Mouse (Mus musculus) CH12.LX (cell line): ENCODE data around the gene Abca2. TPM values are rescaled to one million over a fixed set of nuclear protein-coding genes. Genes with fewer than 3 reads are reported as not detected.

Experiments
- DNase-seq: peaks from one replicate; pipeline ENCODE4 v3.0.0-alpha.2; 2013; ENCODE audit errors: extremely low read depth
- H3K27ac ChIP-seq: 2 replicates; pipeline ENCODE4 v1.5.1; 2012; ENCODE audit warnings: low read depth, mild to moderate bottlenecking, control low read depth, moderate library complexity; ENCODE audit not compliant: insufficient read depth
- H3K27me3 ChIP-seq: replicated peaks from 2 replicates; pipeline ENCODE3; 2012; ENCODE audit warnings: inconsistent platforms
- H3K36me3 ChIP-seq, 2 experiments: replicated peaks in 1 of 2; 2 replicates each; pipeline versions ENCODE3 to v1.6.1; 2012; ENCODE audit warnings: inconsistent platforms in 1 of 2, low read length in 1 of 2, mild to moderate bottlenecking in 1 of 2, mixed read lengths in 1 of 2, moderate library complexity in 1 of 2; ENCODE audit not compliant: control insufficient read depth in 1 of 2, insufficient read depth in 1 of 2
- H3K4me1 ChIP-seq, 2 experiments: 2 replicates each; pipeline ENCODE4 v1.6.1; 2012; ENCODE audit warnings: inconsistent platforms in 1 of 2, moderate library complexity in 1 of 2; ENCODE audit not compliant: insufficient read depth in 2 of 2, control insufficient read depth in 1 of 2
- H3K4me2 ChIP-seq: 2 replicates; pipeline ENCODE4 v1.6.1; 2012; ENCODE audit warnings: low read depth, mild to moderate bottlenecking, control low read depth; ENCODE audit not compliant: poor library complexity, insufficient read depth, severe bottlenecking
- H3K4me3 ChIP-seq, 3 experiments: fragments of 150-350 bp in 1 of 3; sonication (generic) in 1 of 3; replicated peaks in 1 of 3; 2 replicates each; pipeline versions ENCODE3 to v1.5.1; 2011 to 2012; ENCODE audit warnings: low read depth in 2 of 3, low read length in 2 of 3, mild to moderate bottlenecking in 2 of 3, moderate library complexity in 2 of 3, control low read depth in 1 of 3, improper control_type of control experiment in 1 of 3, inconsistent platforms in 1 of 3, mixed read lengths in 1 of 3; ENCODE audit not compliant: poor library complexity in 1 of 3
- H3K79me2 ChIP-seq: replicated peaks from 2 replicates; pipeline ENCODE4 v1.6.1; 2012; ENCODE audit warnings: mild to moderate bottlenecking, moderate library complexity; ENCODE audit not compliant: control insufficient read depth, poor library complexity, insufficient read depth, severe bottlenecking; ENCODE audit errors: extremely low read depth
- H3K9ac ChIP-seq: 2 replicates; pipeline ENCODE4 v1.6.1; 2012; ENCODE audit warnings: low read depth, mild to moderate bottlenecking, control low read depth, moderate library complexity; ENCODE audit not compliant: insufficient read depth
- H3K9me3 ChIP-seq: replicated peaks from 2 replicates; pipeline ENCODE3; 2012; ENCODE audit warnings: low read length, inconsistent platforms, mixed read lengths
- BHLHE40 ChIP-seq: IDR thresholded peaks from 2 replicates; pipeline ENCODE4 v1.6.1; 2011; ENCODE audit warnings: mild to moderate bottlenecking, low read depth, low read length, improper control_type of control experiment
- CTCF ChIP-seq, 2 experiments: IDR thresholded peaks in 1 of 2; conservative IDR thresholded peaks in 1 of 2; 2 replicates each; pipeline ENCODE4 v1.5.1; 2011 to 2012; ENCODE audit warnings: low read depth in 2 of 2, low read length in 2 of 2, improper control_type of control experiment in 1 of 2, inconsistent platforms in 1 of 2, mild to moderate bottlenecking in 1 of 2, moderate library complexity in 1 of 2
- E2F4 ChIP-seq: IDR thresholded peaks from 2 replicates; pipeline ENCODE4 v1.6.1; 2011; ENCODE audit warnings: low read depth, low read length, improper control_type of control experiment; ENCODE audit not compliant: insufficient replicate concordance
- EP300 ChIP-seq: IDR thresholded peaks from 2 replicates; pipeline ENCODE4 v1.6.1; 2011; ENCODE audit warnings: low read length, improper control_type of control experiment
- GABPA ChIP-seq: IDR thresholded peaks from 2 replicates; pipeline ENCODE4 v1.6.1; 2012; ENCODE audit warnings: low read depth, low read length, improper control_type of control experiment, inconsistent platforms; ENCODE audit not compliant: insufficient replicate concordance
- HCFC1 ChIP-seq: IDR thresholded peaks from 2 replicates; pipeline ENCODE4 v1.6.1; 2012; ENCODE audit warnings: low read depth, mild to moderate bottlenecking, inconsistent platforms, low read length, improper control_type of control experiment
- JUN ChIP-seq: IDR thresholded peaks from 2 replicates; pipeline ENCODE4 v1.6.1; 2011; ENCODE audit warnings: low read depth, mild to moderate bottlenecking, low read length, improper control_type of control experiment, moderate library complexity; ENCODE audit not compliant: insufficient read depth
- KAT2A ChIP-seq: IDR thresholded peaks from 2 replicates; pipeline ENCODE4 v1.6.1; 2012; ENCODE audit warnings: low read length, improper control_type of control experiment, inconsistent platforms; ENCODE audit not compliant: insufficient replicate concordance
- MAFK ChIP-seq: IDR thresholded peaks from 2 replicates; pipeline ENCODE4 v1.6.1; 2011; ENCODE audit warnings: low read length, improper control_type of control experiment; ENCODE audit not compliant: insufficient replicate concordance
- MAX ChIP-seq: IDR thresholded peaks from 2 replicates; pipeline ENCODE4 v1.6.1; 2011; ENCODE audit warnings: low read length, improper control_type of control experiment
- NELFE ChIP-seq: IDR thresholded peaks from 2 replicates; pipeline ENCODE4 v1.6.1; 2011; ENCODE audit warnings: low read depth, low read length, improper control_type of control experiment
- NRF1 ChIP-seq: IDR thresholded peaks from 2 replicates; pipeline ENCODE4 v1.6.1; 2014; ENCODE audit warnings: low read depth, mild to moderate bottlenecking, inconsistent platforms, low read length, improper control_type of control experiment, moderate library complexity
- PAX5 ChIP-seq: IDR thresholded peaks from 2 replicates; pipeline ENCODE4 v1.6.1; 2012; ENCODE audit warnings: low read length, inconsistent platforms, mixed read lengths
- RAD21 ChIP-seq: IDR thresholded peaks from 2 replicates; pipeline ENCODE4 v1.6.1; 2011; ENCODE audit warnings: low read depth, mild to moderate bottlenecking, low read length, improper control_type of control experiment, moderate library complexity
- RCOR1 ChIP-seq: conservative IDR thresholded peaks from 2 replicates; pipeline ENCODE4 v1.6.1; 2012; ENCODE audit warnings: low read depth, mild to moderate bottlenecking, inconsistent platforms, low read length, improper control_type of control experiment
- SIN3A ChIP-seq: IDR thresholded peaks from 2 replicates; pipeline ENCODE4 v1.6.1; 2012; ENCODE audit warnings: low read length, improper control_type of control experiment, inconsistent platforms
- SMC3 ChIP-seq: IDR thresholded peaks from 2 replicates; pipeline ENCODE4 v1.6.1; 2011; ENCODE audit warnings: low read depth, low read length, improper control_type of control experiment
- TCF12 ChIP-seq: IDR thresholded peaks from 2 replicates; pipeline ENCODE4 v1.6.1; 2014; ENCODE audit warnings: low read depth, mild to moderate bottlenecking, inconsistent platforms, low read length, improper control_type of control experiment
- ZC3H11A ChIP-seq: IDR thresholded peaks from 2 replicates; pipeline ENCODE4 v1.6.1; 2012; ENCODE audit warnings: low read depth, mild to moderate bottlenecking, inconsistent platforms, low read length, improper control_type of control experiment
- ZNF384 ChIP-seq: IDR thresholded peaks from 2 replicates; pipeline ENCODE4 v1.6.1; 2012; ENCODE audit warnings: low read depth, low read length, improper control_type of control experiment, inconsistent platforms
- dilution Hi-C: fragments of 300-500 bp; cut with MboI; formaldehyde crosslinking; loops from 2 replicates; pipeline ENCODE4 v1.14.3; 2020; ENCODE audit warnings: low sequenced_read_pairs; ENCODE audit not compliant: extremely low pct_unique_long_range_greater_than_20kb, extremely low pct_ligation_motif_present
- in situ Hi-C: fragments of 300-500 bp; cut with MboI; formaldehyde crosslinking; loops from 3 replicates; pipeline ENCODE4 v1.14.3; 2019; ENCODE audit warnings: low sequenced_read_pairs, low pct_ligation_motif_present, low pct_unique_long_range_greater_than_20kb, mixed read lengths
- polyA plus RNA-seq: library from polyadenylated mRNA; unstranded; fragments of >175 nt; gene quantifications from 2 replicates; pipeline ENCODE4 v1.2.1, GENCODE M21; 2012; ENCODE audit warnings: low read depth; ENCODE audit not compliant: insufficient read length
- total RNA-seq, 2 experiments: library from RNA; depleted of rRNA; stranded (reverse); fragments of 300-350 nt in 1 of 2; fragments of >200 nt in 1 of 2; gene quantifications; 2 replicates each; pipeline ENCODE4 v1.2.3; 2012 to 2014

Abca2 gene
- total and polyA plus RNA-seq, 3 experiments = 5.0 to 23.4 (median 13.0) TPM

DNA sequence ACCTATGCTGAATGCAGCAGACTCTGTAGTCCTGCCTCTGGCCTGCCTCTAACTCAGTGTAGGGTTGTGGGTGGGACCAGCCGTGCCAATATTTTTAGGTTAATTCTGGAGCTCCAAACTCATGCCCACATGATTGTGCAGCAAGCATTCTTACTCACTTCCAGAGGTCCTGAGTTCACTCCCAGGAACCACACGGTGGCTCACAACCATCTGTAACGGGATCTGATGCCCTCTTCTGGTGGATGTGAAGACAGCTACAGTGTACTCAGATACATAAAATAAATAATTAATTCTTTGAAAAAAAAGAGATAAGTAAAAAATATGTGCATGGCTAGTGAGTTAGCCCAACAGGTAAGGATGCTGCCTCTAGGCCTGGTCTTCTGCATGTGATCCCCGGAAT is 68.0 kb downstream of the Abca2 start:
- H3K9me3 ChIP-seq = no peaks in the 10 kb centered on the region
- dilution Hi-C loops = no loop called here
- DNase-seq = peak; percentile 52
- TF ChIP-seq ZC3H11A (0 out of 2 replicates have a peak, but pooled peaks have one; percentile 8), BHLHE40 (no peak), ZNF384 (peak; percentile 50; the same call in 1 of the 2 replicates), NELFE (0 out of 2 replicates have a peak, but pooled peaks have one; percentile 15), HCFC1 (no peak), CTCF (conservative IDR thresholded peaks at IDR 0.05 in 1 of 2, IDR thresholded peaks at IDR 0.05 in 1 of 2; ENCODE audit: low read depth in 2 of 2, low read length in 2 of 2) (peak; percentile 11 to 79; a peak in 2 of 4 replicates), SIN3A (no peak), NRF1 (no peak), RAD21 (peak; percentile 44), EP300 (no peak), TCF12 (no peak), PAX5 (no peak), MAX (no peak), SMC3 (peak; percentile 61), MAFK (no peak), KAT2A (no peak), GABPA (no peak), E2F4 (no peak), JUN (no peak), RCOR1 (no peak)
- no peak overlapping the region for H3K9ac ChIP-seq
- no peak overlapping the region for H3K4me3 ChIP-seq
- peaks cover 9 to 38% of the 10 kb centered on the region in 2 experiments for H3K4me1 ChIP-seq
- H3K27ac ChIP-seq = no peak overlapping the region
- in situ Hi-C loops = no loop called here
- H3K36me3 ChIP-seq = no peaks in the 10 kb centered on the region
- H3K27me3 ChIP-seq = no peaks in the 10 kb centered on the region
- H3K79me2 ChIP-seq = peaks cover 6% of the 10 kb centered on the region; the same call in 1 of the 2 replicates
- H3K4me2 ChIP-seq = no peak overlapping the region

Other genes starting within 250 kb of the Abca2 start
Only the 20 nearest of the 43 such genes appear.
- gene Tmem210, start 140.6 kb upstream of the Abca2 start, total RNA-seq (2012; rRNA removed) = not detected in 2 replicates
- not detected in 2 replicates for gene Tmem210, start 140.6 kb upstream of the Abca2 start, total RNA-seq (2014; rRNA removed)
- gene Tmem210, start 140.6 kb upstream of the Abca2 start, polyA plus RNA-seq = not detected in 2 replicates
- gene Lrrc26, start 138.8 kb upstream of the Abca2 start, total RNA-seq (2012; rRNA removed) = not detected in 2 replicates
- gene Lrrc26, start 138.8 kb upstream of the Abca2 start, total RNA-seq (2014; rRNA removed) = not detected in 2 replicates
- not detected in 2 replicates for gene Lrrc26, start 138.8 kb upstream of the Abca2 start, polyA plus RNA-seq
- 0.04 and 0.17 TPM in 2 replicates for gene Grin1, start 109.5 kb upstream of the Abca2 start, total RNA-seq (2012; rRNA removed)
- 0.08 and 0.36 TPM in 2 replicates for gene Grin1, start 109.5 kb upstream of the Abca2 start, total RNA-seq (2014; rRNA removed)
- gene Grin1, start 109.5 kb upstream of the Abca2 start, polyA plus RNA-seq = 0.06 TPM in 1 of 2 replicates, not detected in the other
- 45.7 and 58.1 TPM in 2 replicates for gene Man1b1, start 96.4 kb upstream of the Abca2 start, total RNA-seq (2012; rRNA removed)
- gene Man1b1, start 96.4 kb upstream of the Abca2 start, total RNA-seq (2014; rRNA removed) = 39.3 and 41.8 TPM in 2 replicates
- 68.8 and 69.3 TPM in 2 replicates for gene Man1b1, start 96.4 kb upstream of the Abca2 start, polyA plus RNA-seq
- gene Dpp7, start 72.3 kb upstream of the Abca2 start, total RNA-seq (2012; rRNA removed) = 21.0 and 36.0 TPM in 2 replicates
- gene Dpp7, start 72.3 kb upstream of the Abca2 start, total RNA-seq (2014; rRNA removed) = 16.2 and 19.4 TPM in 2 replicates
- 20.9 and 22.7 TPM in 2 replicates for gene Dpp7, start 72.3 kb upstream of the Abca2 start, polyA plus RNA-seq
- 14.5 and 16.2 TPM in 2 replicates for gene Uap1l1, start 63.0 kb upstream of the Abca2 start, total RNA-seq (2012; rRNA removed)
- gene Uap1l1, start 63.0 kb upstream of the Abca2 start, total RNA-seq (2014; rRNA removed) = 3.3 and 4.3 TPM in 2 replicates
- 27.6 and 30.8 TPM in 2 replicates for gene Uap1l1, start 63.0 kb upstream of the Abca2 start, polyA plus RNA-seq
- gene Sapcd2, start 56.4 kb upstream of the Abca2 start, total RNA-seq (2012; rRNA removed) = 27.3 and 32.1 TPM in 2 replicates
- 21.9 and 22.5 TPM in 2 replicates for gene Sapcd2, start 56.4 kb upstream of the Abca2 start, total RNA-seq (2014; rRNA removed)
- 16.5 and 16.9 TPM in 2 replicates for gene Sapcd2, start 56.4 kb upstream of the Abca2 start, polyA plus RNA-seq
- gene Entpd2, start 32.8 kb upstream of the Abca2 start, total RNA-seq (2012; rRNA removed) = not detected in 2 replicates
- not detected in 2 replicates for gene Entpd2, start 32.8 kb upstream of the Abca2 start, total RNA-seq (2014; rRNA removed)
- not detected in 2 replicates for gene Entpd2, start 32.8 kb upstream of the Abca2 start, polyA plus RNA-seq
- gene Npdc1, start 29.4 kb upstream of the Abca2 start, total RNA-seq (2012; rRNA removed) = 3.4 and 5.5 TPM in 2 replicates
- not detected in 2 replicates for gene Npdc1, start 29.4 kb upstream of the Abca2 start, total RNA-seq (2014; rRNA removed)
- 0.49 and 0.78 TPM in 2 replicates for gene Npdc1, start 29.4 kb upstream of the Abca2 start, polyA plus RNA-seq
- gene Fut7, start 5.4 kb upstream of the Abca2 start, total RNA-seq (2012; rRNA removed) = 0.17 and 0.25 TPM in 2 replicates
- gene Fut7, start 5.4 kb upstream of the Abca2 start, total RNA-seq (2014; rRNA removed) = 0.17 and 0.51 TPM in 2 replicates
- 0.57 and 0.74 TPM in 2 replicates for gene Fut7, start 5.4 kb upstream of the Abca2 start, polyA plus RNA-seq
- gene Clic3, start 28.1 kb downstream of the Abca2 start, total RNA-seq (2012; rRNA removed) = 0.30 and 0.63 TPM in 2 replicates
- gene Clic3, start 28.1 kb downstream of the Abca2 start, total RNA-seq (2014; rRNA removed) = not detected in 2 replicates
- 0.71 and 1.6 TPM in 2 replicates for gene Clic3, start 28.1 kb downstream of the Abca2 start, polyA plus RNA-seq
- gene Paxx, start 32.4 kb downstream of the Abca2 start, total RNA-seq (2012; rRNA removed) = 13.6 and 15.1 TPM in 2 replicates
- gene Paxx, start 32.4 kb downstream of the Abca2 start, total RNA-seq (2014; rRNA removed) = 13.5 and 16.2 TPM in 2 replicates
- gene Paxx, start 32.4 kb downstream of the Abca2 start, polyA plus RNA-seq = 9.5 and 13.9 TPM in 2 replicates
- 0.29 TPM in 1 of 2 replicates, not detected in the other for gene Ptgds, start 41.3 kb downstream of the Abca2 start, total RNA-seq (2012; rRNA removed)
- gene Ptgds, start 41.3 kb downstream of the Abca2 start, total RNA-seq (2014; rRNA removed) = 0.46 TPM in 1 of 2 replicates, not detected in the other
- 0.37 and 0.40 TPM in 2 replicates for gene Ptgds, start 41.3 kb downstream of the Abca2 start, polyA plus RNA-seq
- gene Lcn12, start 65.2 kb downstream of the Abca2 start, total RNA-seq (2012; rRNA removed) = not detected in 2 replicates
- not detected in 2 replicates for gene Lcn12, start 65.2 kb downstream of the Abca2 start, total RNA-seq (2014; rRNA removed)
- not detected in 2 replicates for gene Lcn12, start 65.2 kb downstream of the Abca2 start, polyA plus RNA-seq
- gene Fbxw5, start 72.0 kb downstream of the Abca2 start, total RNA-seq (2012; rRNA removed) = 36.8 and 37.4 TPM in 2 replicates
- gene Fbxw5, start 72.0 kb downstream of the Abca2 start, total RNA-seq (2014; rRNA removed) = 31.9 and 34.3 TPM in 2 replicates
- gene Fbxw5, start 72.0 kb downstream of the Abca2 start, polyA plus RNA-seq = 37.0 and 40.4 TPM in 2 replicates
- gene C8g, start 73.0 kb downstream of the Abca2 start, total RNA-seq (2012; rRNA removed) = 1.2 and 2.7 TPM in 2 replicates
- gene C8g, start 73.0 kb downstream of the Abca2 start, total RNA-seq (2014; rRNA removed) = 1.2 TPM in 2 replicates
- gene C8g, start 73.0 kb downstream of the Abca2 start, polyA plus RNA-seq = 1.7 and 2.0 TPM in 2 replicates
- 25.1 and 27.7 TPM in 2 replicates for gene Traf2, start 118.2 kb downstream of the Abca2 start, total RNA-seq (2012; rRNA removed)
- gene Traf2, start 118.2 kb downstream of the Abca2 start, total RNA-seq (2014; rRNA removed) = 17.9 and 19.3 TPM in 2 replicates
- 26.3 and 26.4 TPM in 2 replicates for gene Traf2, start 118.2 kb downstream of the Abca2 start, polyA plus RNA-seq
- 215 and 223 TPM in 2 replicates for gene Edf1, start 129.1 kb downstream of the Abca2 start, total RNA-seq (2012; rRNA removed)
- gene Edf1, start 129.1 kb downstream of the Abca2 start, total RNA-seq (2014; rRNA removed) = 187 and 188 TPM in 2 replicates
- 202 and 275 TPM in 2 replicates for gene Edf1, start 129.1 kb downstream of the Abca2 start, polyA plus RNA-seq
- gene Mamdc4, start 146.1 kb downstream of the Abca2 start, total RNA-seq (2012; rRNA removed) = 29.2 and 34.9 TPM in 2 replicates
- gene Mamdc4, start 146.1 kb downstream of the Abca2 start, total RNA-seq (2014; rRNA removed) = 0.65 and 4.4 TPM in 2 replicates
- 4.9 and 11.5 TPM in 2 replicates for gene Mamdc4, start 146.1 kb downstream of the Abca2 start, polyA plus RNA-seq
- 46.6 and 47.2 TPM in 2 replicates for gene Phpt1, start 146.5 kb downstream of the Abca2 start, total RNA-seq (2012; rRNA removed)
- gene Phpt1, start 146.5 kb downstream of the Abca2 start, total RNA-seq (2014; rRNA removed) = 32.6 and 37.9 TPM in 2 replicates
- gene Phpt1, start 146.5 kb downstream of the Abca2 start, polyA plus RNA-seq = 66.9 and 69.7 TPM in 2 replicates